Mouse (Mus musculus) embryonic facial prominence, embryonic 14.5 days (tissue): ENCODE results near the gene Neu1. TPM values are rescaled to one million over a fixed set of nuclear protein-coding genes. Genes with fewer than 3 reads are reported as not detected.
"Not testable (repeated sequence)": the region's sequence is repeated elsewhere in the genome, so short reads cannot be mapped to it uniquely, and the experiment has no call there.

Experiments
- ATAC-seq: fragments of 200-750 bp; cut with Nextera tagmentation; 2 replicates; pipeline ENCODE4 v1.8.0; 2017; ENCODE audit warnings: low read depth, moderate number of reproducible peaks, moderate TSS enrichment
- DNase-seq: peaks from one replicate; pipeline ENCODE4 v3.0.0-alpha.2; 2015; ENCODE audit warnings: low spot score
- H3K27ac ChIP-seq: fragments of 300-500 bp; sonication (generic); replicated peaks from 2 replicates; pipeline ENCODE4 v1.5.1; 2014; ENCODE audit warnings: low read depth, mild to moderate bottlenecking, low read length, moderate library complexity
- H3K27me3 ChIP-seq: fragments of 300-500 bp; sonication (generic); replicated peaks from 2 replicates; pipeline ENCODE4 v1.6.1; 2014; ENCODE audit warnings: low read length; ENCODE audit not compliant: control insufficient read depth, insufficient read depth
- H3K36me3 ChIP-seq: fragments of 300-500 bp; sonication (generic); 2 replicates; pipeline ENCODE4 v1.6.1; 2014; ENCODE audit warnings: low read length, mixed read lengths; ENCODE audit not compliant: control insufficient read depth, insufficient read depth
- H3K4me1 ChIP-seq: fragments of 300-500 bp; sonication (generic); 2 replicates; pipeline ENCODE4 v1.6.1; 2014; ENCODE audit warnings: antibody characterized with exemption, low read length; ENCODE audit not compliant: control insufficient read depth, insufficient read depth
- H3K4me2 ChIP-seq: fragments of 300-500 bp; sonication (generic); 2 replicates; pipeline ENCODE4 v1.6.1; 2014; ENCODE audit warnings: low read depth, mild to moderate bottlenecking, low read length, moderate library complexity, mixed read lengths
- H3K4me3 ChIP-seq: fragments of 300-500 bp; sonication (generic); 2 replicates; pipeline ENCODE4 v1.5.1; 2014; ENCODE audit warnings: low read depth, mild to moderate bottlenecking, low read length
- H3K9ac ChIP-seq: fragments of 300-500 bp; sonication (generic); 2 replicates; pipeline ENCODE4 v1.6.1; 2014; ENCODE audit warnings: low read depth, mild to moderate bottlenecking, low read length, moderate library complexity, mixed read lengths
- H3K9me3 ChIP-seq: fragments of 300-500 bp; sonication (generic); 2 replicates; pipeline ENCODE4 v1.6.1; 2016; ENCODE audit warnings: low read length; ENCODE audit not compliant: control insufficient read depth
- WGBS: fragments of 180-500 bp; shearing (Covaris S2); extraction: QIAGEN DNeasy Blood & Tissue Kit; methylation state at CpG from one replicate; pipeline ENCODE4 v1.1.7; 2014; 5-methylcytosine and 5-hydroxymethylcytosine counted together
- polyA plus RNA-seq: library from polyadenylated mRNA; unstranded; fragments of >200 nt; fragmentation: Nextera tagmentation; extraction: Ambion mirVana; gene quantifications from 2 replicates; pipeline ENCODE4 v1.2.1, GENCODE M21; 2014

The Neu1 gene
- polyA plus RNA-seq, 1 experiment from 2014 or later: 15.0 TPM

GRCm38 (mm10) chr17:34953258-34953657 lies 22.2 kb downstream of the Neu1 start:
- H3K4me1 ChIP-seq: peaks cover 4% of the 10 kb centered on the region; the same call in 1 of the 2 replicates
- ATAC-seq (no peak), DNase-seq (no peak)
- peak overlapping the region; percentile 62 for H3K4me3 ChIP-seq
- H3K9me3 ChIP-seq: no peaks in the 10 kb centered on the region
- WGBS: 83% methylated on average over 3 of the region's 3 CpGs
- H3K36me3 ChIP-seq: peaks cover 21% of the 10 kb centered on the region
- H3K4me2 ChIP-seq: peak overlapping the region; percentile 91; the same call in 1 of the 2 replicates
- H3K27ac ChIP-seq: peak overlapping the region; percentile 89; the same call in 1 of the 2 replicates
- H3K27me3 ChIP-seq: peaks cover 3% of the 10 kb centered on the region; the same call in 1 of the 2 replicates
- H3K9ac ChIP-seq: no peak overlapping the region

GRCm38 (mm10) chr17:34953904-34954303 lies 22.9 kb downstream of the Neu1 start:
- ATAC-seq (no peak), DNase-seq (no peak)
- H3K4me2 ChIP-seq: no peak overlapping the region
- peaks cover 21% of the 10 kb centered on the region for H3K36me3 ChIP-seq
- H3K4me3 ChIP-seq: no peak overlapping the region
- peaks cover 3% of the 10 kb centered on the region; the same call in 1 of the 2 replicates for H3K27me3 ChIP-seq
- H3K9me3 ChIP-seq: no peaks in the 10 kb centered on the region
- H3K9ac ChIP-seq: no peak overlapping the region
- no peak overlapping the region for H3K27ac ChIP-seq
- 89% methylated on average over 4 of the region's 4 CpGs for WGBS
- H3K4me1 ChIP-seq: peaks cover 4% of the 10 kb centered on the region; the same call in 1 of the 2 replicates

GRCm38 (mm10) chr17:34954831-34955230 lies 23.8 kb downstream of the Neu1 start:
- H3K4me1 ChIP-seq: peaks cover 4% of the 10 kb centered on the region; the same call in 1 of the 2 replicates
- peaks cover 15% of the 10 kb centered on the region for H3K36me3 ChIP-seq
- H3K9me3 ChIP-seq: no peaks in the 10 kb centered on the region
- H3K27ac ChIP-seq: no peak overlapping the region
- ATAC-seq (no peak), DNase-seq (no peak)
- H3K9ac ChIP-seq: no peak overlapping the region
- WGBS: 50% methylated on average over 4 of the region's 4 CpGs
- no peak overlapping the region for H3K4me3 ChIP-seq
- no peak overlapping the region for H3K4me2 ChIP-seq
- peaks cover 3% of the 10 kb centered on the region; the same call in 1 of the 2 replicates for H3K27me3 ChIP-seq

GRCm38 (mm10) chr17:34955884-34956283 lies 24.8 kb downstream of the Neu1 start:
- H3K9ac ChIP-seq: no peak overlapping the region
- H3K36me3 ChIP-seq: peaks cover 5% of the 10 kb centered on the region
- H3K4me1 ChIP-seq: no peaks in the 10 kb centered on the region; the same call in 1 of the 2 replicates
- H3K27me3 ChIP-seq: peaks cover 3% of the 10 kb centered on the region; the same call in 1 of the 2 replicates
- no peak overlapping the region for H3K27ac ChIP-seq
- H3K4me2 ChIP-seq: no peak overlapping the region
- no peaks in the 10 kb centered on the region for H3K9me3 ChIP-seq
- DNase-seq (no peak), ATAC-seq (no peak)
- no peak overlapping the region for H3K4me3 ChIP-seq
- WGBS: 84% methylated on average over 3 of the region's 3 CpGs

GRCm38 (mm10) chr17:34956340-34956739 lies 25.3 kb downstream of the Neu1 start:
- ATAC-seq (no peak), DNase-seq (peak; percentile 57)
- H3K9me3 ChIP-seq: no peaks in the 10 kb centered on the region
- H3K27ac ChIP-seq: no peak overlapping the region
- no peak overlapping the region for H3K4me3 ChIP-seq
- H3K9ac ChIP-seq: no peak overlapping the region
- peaks cover under 1% of the 10 kb centered on the region; the same call in 1 of the 2 replicates for H3K36me3 ChIP-seq
- H3K27me3 ChIP-seq: peaks cover 3% of the 10 kb centered on the region; the same call in 1 of the 2 replicates
- H3K4me1 ChIP-seq: no peaks in the 10 kb centered on the region
- no peak overlapping the region for H3K4me2 ChIP-seq
- WGBS: 17% methylated on average over 1 of the region's 1 CpGs

- not testable (repeated sequence) for ATAC-seq, H3K9me3 ChIP-seq, DNase-seq, H3K4me3 ChIP-seq, H3K36me3 ChIP-seq, H3K27ac ChIP-seq, H3K27me3 ChIP-seq, H3K4me2 ChIP-seq, H3K4me1 ChIP-seq, H3K9ac ChIP-seq
- WGBS: 16% methylated on average over 10 of the region's 40 CpGs
These were observed 26.2 kb downstream of the Neu1 start for GRCm38 (mm10) chr17:34957291-34957690.

GRCm38 (mm10) chr17:34957966-34958365 lies 26.9 kb downstream of the Neu1 start:
- not testable (repeated sequence) for H3K9me3 ChIP-seq, DNase-seq, H3K9ac ChIP-seq, H3K27ac ChIP-seq, H3K27me3 ChIP-seq, H3K4me3 ChIP-seq, H3K4me2 ChIP-seq, H3K36me3 ChIP-seq, H3K4me1 ChIP-seq, ATAC-seq
- whole genome bisulfite sequencing: 21% methylated on average over 10 of the region's 40 CpGs

- not testable (repeated sequence) for H3K9me3 ChIP-seq, H3K36me3 ChIP-seq, DNase-seq, H3K27me3 ChIP-seq, H3K27ac ChIP-seq, H3K4me1 ChIP-seq
- peak overlapping the region; percentile 59 for H3K4me2 ChIP-seq
- peak; percentile 23 for ATAC-seq
- 1% methylated on average over 10 of the region's 47 CpGs for WGBS
- H3K4me3 ChIP-seq: peak overlapping the region; percentile 42
- H3K9ac ChIP-seq: peak overlapping the region; percentile 19; the same call in 1 of the 2 replicates
These were observed 27.7 kb downstream of the Neu1 start for GRCm38 (mm10) chr17:34958734-34959129.

- 0% methylated on average over 17 of the region's 32 CpGs for WGBS
These were observed 28.2 kb downstream of the Neu1 start, which contains the start of gene Hspa1b for GRCm38 (mm10) chr17:34959130-34959778. Gene Hspa1b, minus strand, starts transcription at chr17:34959238.

More at GRCm38 (mm10) chr17:34959130-34959778, 28.2 kb downstream of the Neu1 start, which contains the start of gene Hspa1b:
- not testable (repeated sequence) for H3K36me3 ChIP-seq, H3K4me1 ChIP-seq, H3K9me3 ChIP-seq, H3K27me3 ChIP-seq
- peak within 1 kb of the TSS; percentile 42 for H3K4me3 ChIP-seq
- DNase-seq (peak; percentile 94), ATAC-seq (peak; percentile 95)
- H3K27ac ChIP-seq: peak within 1 kb of the TSS; percentile 89
- H3K9ac ChIP-seq: peak within 1 kb of the TSS; percentile 58
- peak within 1 kb of the TSS; percentile 59 for H3K4me2 ChIP-seq
